Mouse (Mus musculus) neural tube, embryonic 11.5 days (tissue): ENCODE data around the gene Gmds. TPM values are rescaled to one million over a fixed set of nuclear protein-coding genes. Genes with fewer than 3 reads are reported as not detected.

Experiments used
- ATAC-seq: fragments of 200-750 bp; cut with Nextera tagmentation; 2 replicates; pipeline ENCODE4 v1.8.0; 2017; ENCODE audit warnings: moderate number of reproducible peaks, mild to moderate bottlenecking, moderate TSS enrichment, moderate library complexity; ENCODE audit not compliant: insufficient read depth, low FRiP score, low TSS enrichment
- DNase-seq: peaks from one replicate; pipeline ENCODE4 v3.0.0-alpha.2; 2015; ENCODE audit warnings: low spot score
- H3K27ac ChIP-seq: fragments of 300-500 bp; sonication (generic); 2 replicates; pipeline ENCODE4 v1.5.1; 2014; ENCODE audit warnings: low read depth, mild to moderate bottlenecking, low read length
- H3K27me3 ChIP-seq: fragments of 300-500 bp; sonication (generic); 2 replicates; pipeline ENCODE4 v1.6.1; 2014; ENCODE audit warnings: mild to moderate bottlenecking, low read length, mixed read lengths; ENCODE audit not compliant: control insufficient read depth, insufficient read depth
- H3K36me3 ChIP-seq: fragments of 300-500 bp; sonication (generic); 2 replicates; pipeline ENCODE4 v1.6.1; 2014; ENCODE audit warnings: mild to moderate bottlenecking, low read length, moderate library complexity, mixed read lengths; ENCODE audit not compliant: control insufficient read depth, insufficient read depth
- H3K4me1 ChIP-seq: fragments of 300-500 bp; sonication (generic); 2 replicates; pipeline ENCODE4 v1.6.1; 2014; ENCODE audit warnings: low read length, mixed read lengths; ENCODE audit not compliant: control insufficient read depth, insufficient read depth
- H3K4me2 ChIP-seq: fragments of 300-500 bp; sonication (generic); 2 replicates; pipeline ENCODE4 v1.6.1; 2014; ENCODE audit warnings: low read depth, mild to moderate bottlenecking, moderate library complexity
- H3K4me3 ChIP-seq: fragments of 300-500 bp; sonication (generic); 2 replicates; pipeline ENCODE4 v1.5.1; 2014; ENCODE audit warnings: low read depth, low read length
- H3K9ac ChIP-seq: fragments of 300-500 bp; sonication (generic); 2 replicates; pipeline ENCODE4 v1.6.1; 2014; ENCODE audit warnings: mild to moderate bottlenecking, low read length
- H3K9me3 ChIP-seq: fragments of 300-500 bp; sonication (generic); 2 replicates; pipeline ENCODE4 v1.6.1; 2016; ENCODE audit warnings: low read length; ENCODE audit not compliant: control insufficient read depth
- WGBS: fragments of 180-500 bp; shearing (Covaris S2); extraction: QIAGEN DNeasy Blood & Tissue Kit; methylation state at CpG from one replicate; pipeline ENCODE4 v1.1.7; 2014; 5-methylcytosine and 5-hydroxymethylcytosine counted together
- polyA plus RNA-seq: library from polyadenylated mRNA; unstranded; fragments of >200 nt; fragmentation: Nextera tagmentation; extraction: Ambion mirVana; gene quantifications from 2 replicates; pipeline ENCODE4 v1.2.1, GENCODE M21; 2014

The Gmds gene
- polyA plus RNA-seq, 1 experiment from 2014 or later: 27.5 TPM

DNA sequence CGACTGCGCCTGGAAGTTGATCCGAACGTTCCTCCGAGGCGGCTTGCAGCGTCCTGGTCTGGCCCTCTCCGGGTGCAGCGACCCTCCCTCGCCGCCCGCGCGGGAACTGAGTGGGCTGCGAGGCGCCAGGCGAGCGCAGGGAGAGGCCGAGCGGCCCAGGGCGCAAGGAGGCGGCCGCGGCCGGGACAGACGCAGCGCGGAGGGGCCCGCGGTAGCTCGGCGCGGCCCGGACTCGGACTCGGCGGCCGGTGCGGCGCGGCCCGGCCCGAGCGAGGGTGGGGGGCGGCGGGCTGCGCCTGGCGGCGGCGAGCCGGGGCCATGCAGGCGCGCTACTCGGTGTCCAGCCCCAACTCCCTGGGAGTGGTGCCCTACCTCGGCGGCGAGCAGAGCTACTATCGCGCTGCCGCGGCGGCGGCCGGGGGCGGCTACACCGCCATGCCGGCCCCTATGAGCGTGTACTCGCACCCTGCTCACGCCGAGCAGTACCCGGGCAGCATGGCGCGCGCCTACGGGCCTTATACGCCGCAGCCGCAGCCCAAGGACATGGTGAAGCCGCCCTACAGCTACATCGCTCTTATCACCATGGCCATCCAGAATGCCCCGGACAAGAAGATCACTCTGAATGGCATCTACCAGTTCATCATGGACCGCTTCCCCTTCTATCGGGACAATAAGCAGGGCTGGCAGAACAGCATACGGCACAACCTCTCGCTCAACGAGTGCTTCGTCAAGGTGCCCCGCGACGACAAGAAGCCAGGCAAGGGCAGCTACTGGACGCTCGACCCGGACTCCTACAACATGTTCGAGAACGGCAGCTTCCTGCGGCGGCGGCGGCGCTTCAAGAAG lies 531.4 kb downstream of the Gmds start:
- H3K9me3 ChIP-seq: no peaks in the 10 kb centered on the region
- DNase-seq: peak; percentile 68
- peak; percentile 25; the same call in 1 of the 2 replicates for ATAC-seq
- no peaks in the 10 kb centered on the region for H3K36me3 ChIP-seq
- peak overlapping the region; percentile 57 for H3K4me3 ChIP-seq
- WGBS: under 1% methylated on average over 75 of the region's 101 CpGs
- H3K9ac ChIP-seq: peak overlapping the region; percentile 79
- peak overlapping the region; percentile 75 for H3K4me2 ChIP-seq
- peaks cover 7% of the 10 kb centered on the region; the same call in 1 of the 2 replicates for H3K4me1 ChIP-seq
- H3K27me3 ChIP-seq: peaks cover 90% of the 10 kb centered on the region
- peak overlapping the region; percentile 93 for H3K27ac ChIP-seq

DNA sequence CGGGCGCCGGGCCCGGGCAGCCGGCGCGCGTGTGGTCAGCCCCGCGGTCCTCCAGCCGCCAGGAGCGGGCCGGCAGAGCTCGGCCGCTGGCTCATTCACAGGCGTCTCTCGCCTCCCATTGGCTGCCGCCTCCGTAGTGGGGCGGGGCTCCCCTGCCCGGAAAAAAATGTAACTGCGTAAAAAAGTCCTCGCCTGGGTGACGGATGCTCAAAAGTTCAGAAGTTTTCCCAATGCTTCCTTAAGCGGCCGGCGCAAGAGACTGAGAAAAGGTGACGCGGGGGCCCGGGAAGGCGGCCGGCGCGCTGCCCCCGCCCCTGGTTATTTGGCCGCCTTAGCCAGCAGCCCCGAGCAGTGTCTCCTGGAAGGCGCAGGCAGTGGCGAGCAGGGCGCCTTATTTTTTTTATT lies 532.1 kb downstream of the Gmds start, which contains the start of gene Foxc1:
Foxc1 (plus strand) TSS at position 206 of the 405 bp plus-strand sequence.
- Histone ChIP-seq H3K4me3 (peak within 1 kb of the TSS; percentile 57), H3K27ac (peak within 1 kb of the TSS; percentile 93), H3K36me3 (no peaks in the 10 kb centered on the region), H3K9me3 (no peaks in the 10 kb centered on the region), H3K4me1 (peaks cover 7% of the 10 kb centered on the region; the same call in 1 of the 2 replicates), H3K9ac (peak within 1 kb of the TSS; percentile 79), H3K4me2 (peak within 1 kb of the TSS; percentile 75), H3K27me3 (peaks cover 90% of the 10 kb centered on the region)
- DNase-seq (peak; percentile 88), ATAC-seq (peak; percentile 82)
- WGBS: under 1% methylated on average over 40 of the region's 40 CpGs

DNA sequence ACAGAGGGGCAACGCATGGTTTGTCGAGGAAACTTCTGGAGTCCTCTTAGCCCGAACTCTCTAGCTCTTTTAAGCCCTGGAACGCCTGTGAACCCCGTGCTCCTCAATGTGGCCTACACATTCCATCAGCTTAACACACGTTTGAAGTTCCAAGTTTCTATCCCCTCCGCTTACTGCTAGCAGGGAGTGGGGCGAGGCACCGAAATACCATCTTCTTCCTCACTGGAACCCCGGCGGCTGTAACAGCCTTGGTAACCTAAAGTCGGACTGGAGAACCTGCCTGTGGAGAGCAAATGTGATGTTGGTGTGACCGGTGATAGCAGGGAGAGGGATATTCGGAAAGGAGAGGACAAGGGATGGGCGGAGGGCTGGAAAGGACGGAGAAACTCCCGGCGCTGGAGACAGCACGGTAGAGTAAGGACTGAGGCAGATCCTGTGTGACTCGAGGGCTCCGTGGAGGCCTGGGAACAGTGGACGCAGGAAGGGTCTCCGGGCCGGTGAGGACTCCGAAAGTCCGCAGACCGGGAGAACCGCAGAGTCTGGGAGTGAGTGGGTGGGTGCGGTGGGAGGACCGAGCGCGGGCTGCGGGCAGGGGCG lies 532.6 kb downstream of the Gmds start:
- Histone ChIP-seq H3K27me3 (peaks cover 90% of the 10 kb centered on the region), H3K27ac (peak overlapping the region; percentile 47; the same call in 1 of the 2 replicates), H3K9me3 (no peaks in the 10 kb centered on the region), H3K4me1 (peaks cover 7% of the 10 kb centered on the region; the same call in 1 of the 2 replicates), H3K9ac (peak overlapping the region; percentile 46; the same call in 1 of the 2 replicates), H3K4me2 (peak overlapping the region; percentile 75), H3K4me3 (peak overlapping the region; percentile 57), H3K36me3 (no peaks in the 10 kb centered on the region)
- DNase-seq (peak; percentile 61), ATAC-seq (peak; percentile 29)
- WGBS: under 1% methylated on average over 34 of the region's 34 CpGs

DNA sequence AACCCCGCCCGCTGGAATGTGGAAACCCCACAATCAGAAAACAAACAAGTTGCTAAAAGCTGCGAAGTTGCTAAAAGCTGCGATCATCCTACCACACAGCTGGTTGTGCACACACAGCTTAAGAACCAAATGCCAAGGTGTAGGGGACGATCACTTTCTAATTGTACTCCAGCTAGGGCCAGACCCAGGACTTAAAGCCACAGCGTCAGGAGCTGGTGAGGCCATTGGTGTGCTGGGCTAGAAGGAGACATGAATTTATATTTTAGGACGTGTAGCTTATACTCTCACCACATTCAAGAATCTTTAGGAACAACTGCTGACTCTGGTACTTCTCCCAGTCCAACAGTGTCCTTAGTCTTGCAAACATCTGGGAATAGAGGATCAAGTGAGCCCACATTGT lies 534.0 kb downstream of the Gmds start:
- H3K4me3 ChIP-seq: no peak overlapping the region
- no peaks in the 10 kb centered on the region for H3K36me3 ChIP-seq
- H3K9me3 ChIP-seq: no peaks in the 10 kb centered on the region
- H3K27ac ChIP-seq: no peak overlapping the region
- WGBS: 0% methylated on average over 7 of the region's 7 CpGs
- no peak for DNase-seq
- H3K27me3 ChIP-seq: peaks cover 89% of the 10 kb centered on the region
- H3K9ac ChIP-seq: no peak overlapping the region
- ATAC-seq: no peak
- H3K4me1 ChIP-seq: peaks cover 12% of the 10 kb centered on the region
- H3K4me2 ChIP-seq: no peak overlapping the region; the same call in 1 of the 2 replicates

DNA sequence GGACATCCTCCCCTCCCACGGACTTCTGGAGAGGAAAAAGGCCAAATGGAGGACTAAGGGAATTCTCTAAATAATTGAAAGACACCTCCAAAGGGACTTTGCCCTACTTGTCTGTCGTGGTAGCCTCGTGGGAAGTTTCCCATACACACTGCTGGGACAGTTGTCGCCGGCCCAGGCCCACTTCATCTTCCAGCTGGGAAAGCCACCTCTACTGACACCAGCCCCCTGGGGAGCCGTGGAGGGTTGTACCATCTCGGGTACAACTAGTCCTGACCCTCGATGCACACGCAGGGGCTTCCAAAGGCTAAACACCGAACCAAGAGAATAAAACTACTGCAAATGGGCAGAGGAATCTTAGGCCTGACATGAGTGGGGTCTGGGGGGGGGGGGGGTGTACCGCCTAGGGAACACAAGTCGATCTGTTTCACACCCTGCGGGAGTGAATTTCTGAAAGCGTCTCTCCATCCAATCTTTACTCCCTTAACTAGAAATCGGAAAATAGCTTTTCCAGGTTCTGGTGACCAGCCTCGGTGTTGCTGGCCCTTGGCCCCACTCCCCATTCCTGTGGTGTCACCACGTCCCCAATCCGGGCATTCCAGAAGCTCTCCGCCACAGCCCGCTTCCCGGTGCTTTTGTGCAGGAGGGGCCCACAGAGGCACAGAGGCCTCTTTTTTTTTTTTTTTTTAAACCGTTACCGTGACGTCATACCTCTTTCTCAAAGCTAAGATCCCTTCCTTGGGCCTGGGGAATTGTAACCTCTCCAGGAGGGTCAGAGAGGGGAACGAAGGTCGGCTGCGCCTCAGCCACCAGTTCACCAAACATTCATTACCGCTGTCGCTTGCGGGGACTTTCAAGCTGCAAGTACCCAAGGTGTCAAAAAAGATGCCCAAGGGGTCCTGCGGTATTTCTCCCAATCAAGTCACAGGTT lies 535.1 kb downstream of the Gmds start:
- Histone ChIP-seq H3K9ac (no peak overlapping the region), H3K4me3 (no peak overlapping the region), H3K27ac (no peak overlapping the region), H3K9me3 (no peaks in the 10 kb centered on the region), H3K36me3 (no peaks in the 10 kb centered on the region), H3K4me2 (peak overlapping the region; percentile 1; the same call in 1 of the 2 replicates), H3K27me3 (peaks cover 91% of the 10 kb centered on the region), H3K4me1 (peaks cover 12% of the 10 kb centered on the region)
- no peak for ATAC-seq
- DNase-seq: peak; percentile 55
- under 1% methylated on average over 31 of the region's 31 CpGs for WGBS

DNA sequence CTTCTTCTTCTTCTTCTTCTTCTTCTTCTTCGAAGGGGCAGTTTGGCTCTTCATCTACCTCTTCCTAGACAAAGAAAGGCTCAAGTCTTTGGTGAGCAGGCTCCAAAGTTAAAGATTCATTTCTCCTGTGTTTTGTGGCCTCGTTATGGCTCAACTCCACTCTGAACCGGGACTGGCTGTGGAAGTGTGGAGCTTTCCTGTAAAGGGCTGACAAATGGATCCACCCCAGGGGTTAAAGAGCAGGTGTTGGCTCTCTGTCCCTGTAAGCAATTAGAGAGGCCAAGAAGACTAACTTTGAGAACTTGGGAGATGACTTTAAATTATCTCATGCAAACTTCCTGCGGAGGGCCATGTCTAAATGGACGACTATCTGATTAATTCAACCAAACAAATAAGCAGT lies 536.1 kb downstream of the Gmds start:
- peaks cover 82% of the 10 kb centered on the region for H3K27me3 ChIP-seq
- H3K36me3 ChIP-seq: no peaks in the 10 kb centered on the region
- no peak for ATAC-seq
- H3K4me3 ChIP-seq: no peak overlapping the region
- H3K27ac ChIP-seq: no peak overlapping the region
- no peak overlapping the region for H3K9ac ChIP-seq
- H3K4me2 ChIP-seq: no peak overlapping the region
- 3% methylated on average over 5 of the region's 5 CpGs for WGBS
- no peaks in the 10 kb centered on the region for H3K9me3 ChIP-seq
- DNase-seq: no peak
- H3K4me1 ChIP-seq: peaks cover 9% of the 10 kb centered on the region

DNA sequence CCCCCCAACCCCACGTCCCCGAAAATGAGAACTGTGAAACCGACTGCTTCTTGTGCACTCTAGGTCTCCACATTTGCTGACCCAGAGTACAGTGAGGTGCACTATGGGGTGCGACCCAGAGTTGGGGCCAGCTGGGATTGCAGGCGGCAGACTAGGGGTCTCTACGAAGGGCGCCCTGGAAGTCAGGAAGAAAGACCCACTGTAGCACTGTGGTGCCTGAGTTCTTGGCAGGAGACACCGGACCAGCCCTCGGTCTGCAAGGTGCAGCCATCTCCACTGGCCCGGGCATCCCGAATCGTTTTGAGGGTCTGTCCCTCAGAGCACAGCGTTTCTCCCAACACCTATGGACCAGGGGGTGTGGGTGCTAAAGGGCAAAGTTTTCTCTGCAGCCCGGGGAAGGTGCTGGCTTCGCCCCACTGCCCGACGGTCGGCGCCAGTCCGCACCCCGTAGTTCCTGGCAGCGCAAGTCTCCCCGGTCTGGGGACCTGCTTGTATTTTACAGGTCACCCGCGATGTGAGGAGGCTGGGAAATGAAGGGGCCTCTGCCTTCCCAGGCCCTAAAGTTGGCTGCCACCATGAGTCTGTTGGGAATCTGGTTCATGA lies 536.7 kb downstream of the Gmds start:
- DNase-seq (no peak), ATAC-seq (0 out of 2 replicates have a peak, but pooled peaks have one; percentile 5)
- Histone ChIP-seq H3K27ac (no peak overlapping the region), H3K4me1 (peaks cover 5% of the 10 kb centered on the region), H3K27me3 (peaks cover 75% of the 10 kb centered on the region), H3K9me3 (no peaks in the 10 kb centered on the region), H3K36me3 (no peaks in the 10 kb centered on the region), H3K9ac (no peak overlapping the region), H3K4me2 (peak overlapping the region; percentile 43), H3K4me3 (no peak overlapping the region)
- WGBS: 2% methylated on average over 25 of the region's 25 CpGs
